Mouse (Mus musculus) MEL (cell line): Measurements from ENCODE around the gene Pex11b. TPM values are rescaled to one million over a fixed set of nuclear protein-coding genes. Genes with fewer than 3 reads are reported as not detected.
A peak's percentile ranks its signal among the peaks of the same experiment; 100 is the strongest.

Experiments
- DNase-seq: peaks from one replicate; pipeline ENCODE4 v3.0.0; 2011; ENCODE audit warnings: low read depth, low spot score
- H3K27ac ChIP-seq: 2 replicates; pipeline ENCODE4 v1.5.1; 2012; ENCODE audit warnings: low read depth, mild to moderate bottlenecking, control low read depth, low read length, moderate library complexity; ENCODE audit not compliant: control insufficient read depth
- H3K27me3 ChIP-seq, 2 experiments: fragments of 150-350 bp in 1 of 2; sonication (generic) in 1 of 2; 2 replicates each; pipeline ENCODE4 v1.6.1; 2012; ENCODE audit warnings: low read length in 2 of 2, mild to moderate bottlenecking in 2 of 2, improper control_type of control experiment in 1 of 2, moderate library complexity in 1 of 2; ENCODE audit not compliant: insufficient read depth in 2 of 2, control insufficient read depth in 1 of 2
- H3K36me3 ChIP-seq, 2 experiments: 2 replicates each; pipeline ENCODE4 v1.6.1; 2012 to 2014; ENCODE audit warnings: low read length in 2 of 2, improper control_type of control experiment in 1 of 2, inconsistent platforms in 1 of 2, mild to moderate bottlenecking in 1 of 2; ENCODE audit not compliant: insufficient read depth in 2 of 2, control insufficient read depth in 1 of 2
- H3K4me1 ChIP-seq, 2 experiments: fragments of 150-350 bp in 1 of 2; sonication (generic) in 1 of 2; 2 replicates each; pipeline ENCODE4 v1.6.1; 2012; ENCODE audit warnings: low read length in 2 of 2, improper control_type of control experiment in 1 of 2, mild to moderate bottlenecking in 1 of 2; ENCODE audit not compliant: insufficient read depth in 2 of 2, control insufficient read depth in 1 of 2
- H3K4me3 ChIP-seq, 2 experiments: fragments of 150-350 bp in 1 of 2; sonication (generic) in 1 of 2; 2 replicates each; pipeline ENCODE4 v1.5.1; 2012; ENCODE audit warnings: low read depth in 2 of 2, low read length in 2 of 2, mild to moderate bottlenecking in 2 of 2, moderate library complexity in 2 of 2, control low read depth in 1 of 2, improper control_type of control experiment in 1 of 2; ENCODE audit not compliant: control insufficient read depth in 1 of 2, insufficient read depth in 1 of 2
- H3K79me2 ChIP-seq: 2 replicates; pipeline ENCODE4 v1.6.1; 2012; ENCODE audit warnings: mild to moderate bottlenecking, low read length, moderate library complexity; ENCODE audit not compliant: control insufficient read depth, poor library complexity, insufficient read depth
- H3K9ac ChIP-seq: 2 replicates; pipeline ENCODE4 v1.6.1; 2012; ENCODE audit warnings: low read depth, mild to moderate bottlenecking, control low read depth, low read length, moderate library complexity; ENCODE audit not compliant: control insufficient read depth, poor library complexity, severe bottlenecking
- H3K9me3 ChIP-seq: fragments of 150-350 bp; sonication (generic); replicated peaks from 2 replicates; pipeline ENCODE4 v1.6.1; 2012; ENCODE audit warnings: mild to moderate bottlenecking, low read length, improper control_type of control experiment, moderate library complexity; ENCODE audit not compliant: insufficient read depth
- CHD2 ChIP-seq: IDR thresholded peaks from 2 replicates; pipeline ENCODE4 v1.6.1; 2011; ENCODE audit warnings: low read length, improper control_type of control experiment
- E2F4 ChIP-seq: IDR thresholded peaks from 2 replicates; pipeline ENCODE4 v1.6.1; 2011; ENCODE audit warnings: low read depth, low read length, improper control_type of control experiment, borderline replicate concordance
- ELF1 ChIP-seq: IDR thresholded peaks from 2 replicates; pipeline ENCODE4 v1.6.1; 2014; ENCODE audit warnings: low read depth, mild to moderate bottlenecking, inconsistent platforms, low read length, improper control_type of control experiment, moderate library complexity
- EP300 ChIP-seq, 2 experiments: IDR thresholded peaks; 2 replicates each; pipeline ENCODE4 v1.6.1; 2011; ENCODE audit warnings: improper control_type of control experiment in 2 of 2, low read length in 2 of 2, low read depth in 1 of 2, mild to moderate bottlenecking in 1 of 2
- ETS1 ChIP-seq: IDR thresholded peaks from 2 replicates; pipeline ENCODE4 v1.6.1; 2012; ENCODE audit warnings: low read depth, mild to moderate bottlenecking, inconsistent platforms, low read length, improper control_type of control experiment, moderate library complexity
- GABPA ChIP-seq: IDR thresholded peaks from 2 replicates; pipeline ENCODE4 v1.6.1; 2012; ENCODE audit warnings: low read depth, mild to moderate bottlenecking, inconsistent platforms, low read length, improper control_type of control experiment, moderate library complexity
- HCFC1 ChIP-seq: IDR thresholded peaks from 2 replicates; pipeline ENCODE4 v1.6.1; 2012; ENCODE audit warnings: low read depth, mild to moderate bottlenecking, inconsistent platforms, low read length, improper control_type of control experiment, moderate library complexity
- MAFK ChIP-seq: IDR thresholded peaks from 2 replicates; pipeline ENCODE4 v1.6.1; 2011; ENCODE audit warnings: low read depth, mild to moderate bottlenecking, low read length, improper control_type of control experiment, borderline replicate concordance
- MAX ChIP-seq: IDR thresholded peaks from 2 replicates; pipeline ENCODE4 v1.6.1; 2011; ENCODE audit warnings: low read length, improper control_type of control experiment
- MAZ ChIP-seq: IDR thresholded peaks from 2 replicates; pipeline ENCODE4 v1.6.1; 2012; ENCODE audit warnings: low read depth, mild to moderate bottlenecking, inconsistent platforms, low read length, improper control_type of control experiment
- MYB ChIP-seq: IDR thresholded peaks from 2 replicates; pipeline ENCODE4 v1.6.1; 2011; ENCODE audit warnings: mild to moderate bottlenecking, low read depth, low read length, improper control_type of control experiment
- MYC ChIP-seq: IDR thresholded peaks from 2 replicates; pipeline ENCODE4 v1.6.1; 2011; ENCODE audit warnings: low read depth, mild to moderate bottlenecking, low read length, improper control_type of control experiment, moderate library complexity
- NRF1 ChIP-seq: IDR thresholded peaks from 2 replicates; pipeline ENCODE4 v1.6.1; 2014; ENCODE audit warnings: low read depth, mild to moderate bottlenecking, inconsistent platforms, low read length, improper control_type of control experiment, moderate library complexity; ENCODE audit not compliant: poor library complexity, insufficient read depth, severe bottlenecking
- POLR2A ChIP-seq, 2 experiments: IDR thresholded peaks; 2 replicates each; pipeline ENCODE4 v1.6.1; 2011 to 2012; ENCODE audit warnings: low read length in 2 of 2, mild to moderate bottlenecking in 2 of 2, control low read depth in 1 of 2, improper control_type of control experiment in 1 of 2, low read depth in 1 of 2, moderate library complexity in 1 of 2; ENCODE audit not compliant: control insufficient read depth in 1 of 2, insufficient read depth in 1 of 2, poor library complexity in 1 of 2
- POLR2AphosphoS5 ChIP-seq: IDR thresholded peaks from 2 replicates; pipeline ENCODE4 v1.6.1; 2012; ENCODE audit warnings: low read depth, borderline replicate concordance, mild to moderate bottlenecking, inconsistent platforms, low read length, moderate library complexity, mixed read lengths
- SIN3A ChIP-seq: IDR thresholded peaks from 2 replicates; pipeline ENCODE4 v1.6.1; 2012; ENCODE audit warnings: low read length, improper control_type of control experiment, inconsistent platforms
- TBP ChIP-seq: IDR thresholded peaks from 2 replicates; pipeline ENCODE4 v1.8.0; 2011; ENCODE audit warnings: low read depth, low read length, improper control_type of control experiment
- UBTF ChIP-seq: IDR thresholded peaks from 2 replicates; pipeline ENCODE4 v1.6.1; 2012; ENCODE audit warnings: low read depth, mild to moderate bottlenecking, inconsistent platforms, low read length, improper control_type of control experiment, moderate library complexity, borderline replicate concordance; ENCODE audit not compliant: insufficient read depth
- USF1 ChIP-seq: IDR thresholded peaks from 2 replicates; pipeline ENCODE4 v1.6.1; 2014; ENCODE audit warnings: low read depth, mild to moderate bottlenecking, inconsistent platforms, low read length, improper control_type of control experiment, moderate library complexity
- USF2 ChIP-seq, 2 experiments: IDR thresholded peaks; 2 replicates each; pipeline ENCODE4 v1.6.1; 2011 to 2012; ENCODE audit warnings: improper control_type of control experiment in 2 of 2, low read length in 2 of 2, borderline replicate concordance in 1 of 2, inconsistent platforms in 1 of 2, low read depth in 1 of 2, mild to moderate bottlenecking in 1 of 2; ENCODE audit not compliant: insufficient read depth in 1 of 2
- ZC3H11A ChIP-seq: IDR thresholded peaks from 2 replicates; pipeline ENCODE4 v1.6.1; 2012; ENCODE audit warnings: low read depth, mild to moderate bottlenecking, inconsistent platforms, low read length, improper control_type of control experiment
- ZMIZ1 ChIP-seq: IDR thresholded peaks from 2 replicates; pipeline ENCODE4 v1.6.1; 2012; ENCODE audit warnings: low read depth, mild to moderate bottlenecking, inconsistent platforms, low read length, improper control_type of control experiment, moderate library complexity
- ZNF384 ChIP-seq: IDR thresholded peaks from 2 replicates; pipeline ENCODE4 v1.6.1; 2012; ENCODE audit warnings: low read depth, mild to moderate bottlenecking, inconsistent platforms, low read length, improper control_type of control experiment
- polyA plus RNA-seq, 2 experiments: library from polyadenylated mRNA; stranded (reverse) in 1 of 2; unstranded in 1 of 2; fragments of >175 nt in 1 of 2; fragments of >200 nt in 1 of 2; gene quantifications; 2 replicates each; pipeline versions ENCODE4 v1.2.1 to v1.2.4; 2012; ENCODE audit warnings: low replicate concordance in 2 of 2, low read depth in 1 of 2; ENCODE audit not compliant: insufficient read length in 2 of 2, insufficient read depth in 1 of 2, missing spikeins in 1 of 2
- total RNA-seq: library from RNA; depleted of rRNA; stranded (reverse); fragments of 300-350 nt; gene quantifications from 2 replicates; pipeline ENCODE4 v1.2.3, GENCODE M21; 2012

Gene Pex11b
- total and polyA plus RNA-seq, 3 experiments, result 38.2 to 82.8 TPM; not detected in 1

- Histone ChIP-seq H3K4me1 (peaks cover 15 to 35% of the 10 kb centered on the region in 2 experiments), H3K4me3 (no peak overlapping the region)
Observed at GRCm38 (mm10) chr3:96674442-96674841, 39.3 kb downstream of the Pex11b start.

GRCm38 (mm10) chr3:96675171-96675570 lies 40.0 kb downstream of the Pex11b start:
- H3K36me3 ChIP-seq, result peaks cover 0 to 36% of the 10 kb centered on the region in 2 experiments; a peak in 2 of 4 replicates
- no peak for TF ChIP-seq MAFK
- no peak for TF ChIP-seq MAX
- TF ChIP-seq E2F4, result peak; percentile 38; the same call in 1 of the 2 replicates
- TF ChIP-seq HCFC1, result peak; percentile 41; the same call in 1 of the 2 replicates
- no peak for TF ChIP-seq USF1
- peak; percentile 89 for TF ChIP-seq ZNF384
- no peak for TF ChIP-seq ETS1
- TF ChIP-seq ZMIZ1, result no peak
- no peak for TF ChIP-seq MAZ
- TF ChIP-seq UBTF, result no peak
- no peak for TF ChIP-seq POLR2A (IDR thresholded peaks at IDR 0.05; ENCODE audit: control insufficient read depth in 1 of 2, insufficient read depth in 1 of 2, low read depth in 1 of 2, low read length in 2 of 2, poor library complexity in 1 of 2)
- TF ChIP-seq USF2 (IDR thresholded peaks at IDR 0.05; ENCODE audit: borderline replicate concordance in 1 of 2, insufficient read depth in 1 of 2, low read depth in 1 of 2, low read length in 2 of 2), result no peak
- TF ChIP-seq POLR2AphosphoS5, result no peak
- 0 out of 2 replicates have a peak, but pooled peaks have one; percentile 43 for TF ChIP-seq MYC
- TF ChIP-seq CHD2, result no peak
- no peak for TF ChIP-seq ZC3H11A
- TF ChIP-seq TBP, result 0 out of 2 replicates have a peak, but pooled peaks have one; percentile 53
- no peak for TF ChIP-seq MYB
- TF ChIP-seq EP300 (IDR thresholded peaks at IDR 0.05; ENCODE audit: low read depth in 1 of 2, low read length in 2 of 2), result peak in 1 of 2 experiments; percentile 69; a peak in 2 of 4 replicates
- peak; percentile 76 for TF ChIP-seq ELF1
- TF ChIP-seq NRF1, result no peak
- peak; percentile 38; the same call in 1 of the 2 replicates for TF ChIP-seq SIN3A
- H3K27ac ChIP-seq, result no peak overlapping the region
- peaks cover 17 to 38% of the 10 kb centered on the region in 2 experiments for H3K4me1 ChIP-seq
- H3K79me2 ChIP-seq, result no peaks in the 10 kb centered on the region; the same call in 1 of the 2 replicates
- H3K27me3 ChIP-seq, result no peaks in the 10 kb centered on the region
- no peak overlapping the region for H3K4me3 ChIP-seq
- no peaks in the 10 kb centered on the region for H3K9me3 ChIP-seq
- peak; percentile 94 for DNase-seq
- no peak overlapping the region for H3K9ac ChIP-seq

More at GRCm38 (mm10) chr3:96674442-96674841, 39.3 kb downstream of the Pex11b start:
- Histone ChIP-seq H3K27ac (no peak overlapping the region), H3K9me3 (no peaks in the 10 kb centered on the region), H3K79me2 (no peaks in the 10 kb centered on the region; the same call in 1 of the 2 replicates)
- DNase-seq, result no peak
- TF ChIP-seq GABPA, result no peak
- TF ChIP-seq, all 39 proteins: peak for 0
- peaks cover 0 to 33% of the 10 kb centered on the region in 2 experiments; a peak in 2 of 4 replicates for H3K36me3 ChIP-seq
- no peaks in the 10 kb centered on the region for H3K27me3 ChIP-seq
- no peak overlapping the region for H3K9ac ChIP-seq
